Mouse (Mus musculus): ENCODE results near the gene Glce.

Glce gene

DNA sequence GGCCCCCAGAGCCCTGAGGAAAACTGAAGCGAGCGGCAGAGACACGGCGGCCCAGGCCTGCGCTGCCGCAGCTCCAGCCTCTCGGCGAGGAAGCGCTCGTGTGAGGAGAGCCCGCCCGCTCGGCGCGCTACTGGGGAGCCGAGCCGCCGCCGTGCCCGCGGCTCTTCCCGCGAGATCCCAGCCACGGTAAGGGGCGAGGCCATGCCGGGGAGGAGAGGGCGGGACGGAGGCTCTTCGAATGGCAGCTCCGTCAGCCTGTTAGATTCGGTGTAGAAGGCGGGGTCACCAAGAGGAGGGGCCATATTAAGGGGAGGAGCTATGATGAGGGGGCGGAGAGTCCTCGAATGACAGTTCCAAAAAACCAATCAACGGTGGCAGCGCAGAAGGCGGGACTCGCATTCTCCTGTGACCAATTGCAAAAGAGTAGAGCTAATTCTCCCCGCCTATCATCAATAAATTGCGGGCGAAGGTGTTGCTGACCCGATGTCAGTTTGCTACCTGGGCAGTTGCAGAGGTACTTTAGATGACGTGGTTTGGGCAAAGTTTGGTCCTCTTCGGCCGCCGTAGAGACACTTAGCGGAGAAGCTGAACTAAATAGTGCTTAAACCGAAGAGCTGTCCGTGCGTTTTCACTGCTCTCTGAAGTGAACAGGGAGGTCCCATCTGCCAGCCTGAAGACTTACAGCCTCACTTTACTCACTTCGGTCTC lies at the start of gene Glce:
Glce (minus strand) TSS at position 148 of the 708 bp plus-strand sequence.
- peak; percentile 99 for DNase-seq (ENCODE audit: low spot score)

GRCm38 (mm10) chr9:62172239-62172638 lies 49.8 kb upstream of the Glce start:
- no peak for DNase-seq (ENCODE audit: low spot score)

GRCm38 (mm10) chr9:62170921-62171320 lies 48.5 kb upstream of the Glce start:
- no peak for DNase-seq (ENCODE audit: low spot score)

DNA sequence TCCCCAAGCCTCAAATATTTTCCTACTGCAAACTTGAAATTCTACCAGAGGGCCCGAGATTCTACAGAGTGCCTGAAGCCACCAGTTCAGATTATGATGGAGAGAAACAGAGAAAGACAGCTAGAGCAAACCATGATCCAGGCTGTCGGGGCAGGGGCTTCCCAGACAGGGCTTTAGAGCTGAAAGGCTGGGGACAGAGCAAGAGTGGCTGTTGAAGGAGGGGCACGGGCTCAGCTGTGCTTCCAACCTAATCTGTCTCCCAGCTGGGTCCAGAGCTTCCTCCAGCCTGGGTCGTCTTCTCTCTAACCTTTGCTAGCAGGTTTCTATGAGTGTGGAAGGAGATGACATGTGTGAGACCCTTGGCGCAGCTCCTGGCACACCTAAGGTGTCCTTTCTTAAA lies 44.2 kb upstream of the Glce start:
- DNase-seq (ENCODE audit: low spot score) = no peak

GRCm38 (mm10) chr9:62166186-62166585 lies 43.7 kb upstream of the Glce start:
- DNase-seq (ENCODE audit: low spot score) = peak; percentile 63

DNA sequence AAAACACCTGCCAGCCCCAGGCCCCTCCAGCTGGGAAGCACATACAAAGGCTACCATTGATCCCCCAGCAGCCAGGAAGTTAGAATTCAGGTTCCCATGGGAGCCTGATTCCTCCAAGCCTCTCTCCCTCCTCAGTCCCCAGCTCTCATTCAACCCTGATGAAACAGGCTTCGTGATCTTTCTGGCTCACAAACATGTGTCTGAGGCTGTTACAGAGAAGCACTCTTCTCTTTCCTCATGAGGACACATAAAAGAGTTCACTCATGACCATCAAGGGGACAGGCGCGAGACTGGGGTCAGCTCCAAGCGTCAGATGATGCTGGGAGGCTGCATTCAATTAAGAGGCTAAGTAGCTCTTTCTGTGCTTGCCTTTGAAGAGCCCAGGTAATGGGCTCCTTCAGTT lies 40.4 kb upstream of the Glce start:
- DNase-seq (ENCODE audit: low spot score) = peak; percentile 76

- DNase-seq (ENCODE audit: low spot score) = no peak
These were observed 38.3 kb upstream of the Glce start for GRCm38 (mm10) chr9:62160788-62161187.

DNA sequence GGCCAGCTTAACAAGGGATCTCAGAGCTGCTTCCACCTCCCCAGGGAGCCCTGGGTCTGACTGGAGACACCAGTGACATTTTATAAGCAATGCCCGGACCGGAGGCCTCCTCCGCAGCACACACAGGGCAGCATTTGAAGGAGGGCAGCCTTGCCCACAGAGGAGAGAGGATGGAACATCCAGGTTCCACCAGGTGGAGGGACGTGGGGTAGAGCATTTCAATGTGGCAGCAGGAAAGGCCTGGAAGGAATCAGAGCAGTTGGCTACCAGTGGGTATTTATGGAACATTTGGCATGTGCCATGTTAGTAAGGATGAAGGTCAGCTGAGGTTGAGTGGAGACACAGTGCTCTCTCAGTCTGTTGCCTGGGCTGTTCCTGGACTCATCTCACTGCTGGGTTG lies 36.3 kb upstream of the Glce start:
- DNase-seq (ENCODE audit: low spot score) = no peak

DNA sequence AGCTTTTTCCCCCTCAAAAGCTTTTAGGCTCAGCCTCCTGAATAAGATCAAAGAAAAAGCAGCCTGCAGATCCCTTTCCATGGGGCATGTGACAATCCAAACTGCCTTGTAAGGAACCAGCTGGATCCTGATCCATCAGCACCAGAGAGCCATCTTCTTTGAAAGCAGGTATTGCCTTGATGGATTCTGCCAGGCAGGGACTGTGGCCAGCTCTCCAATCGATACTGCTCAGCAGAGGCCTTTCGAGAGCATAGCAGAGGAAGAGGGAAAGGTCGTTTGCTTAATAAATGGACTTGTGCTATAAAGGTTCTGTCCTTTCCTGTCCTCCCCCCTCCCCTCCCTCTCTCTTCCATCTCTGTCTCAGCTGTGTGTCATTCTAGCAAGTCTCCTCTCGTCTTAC lies 33.4 kb upstream of the Glce start:
- DNase-seq (ENCODE audit: low spot score) = no peak

DNA sequence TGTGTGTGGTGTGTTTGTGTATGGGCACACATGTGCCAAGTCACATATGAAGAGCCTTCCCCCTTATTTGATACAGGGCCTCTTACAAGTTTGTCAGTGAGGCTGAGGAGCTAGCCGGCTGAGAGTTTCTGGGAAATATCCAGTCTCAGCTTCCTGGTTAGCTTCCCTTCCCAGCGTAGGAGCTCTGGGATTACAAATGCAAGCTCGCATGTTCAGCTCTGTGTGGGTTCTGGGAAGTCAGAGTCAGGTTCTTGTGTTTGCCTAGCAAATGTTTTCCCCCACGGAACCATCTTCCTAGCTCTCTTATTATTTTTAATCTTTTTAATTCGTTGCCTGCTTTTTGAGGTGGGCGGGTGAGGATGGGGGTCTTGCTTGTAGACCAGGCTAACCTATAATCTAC lies 32.9 kb upstream of the Glce start:
- no peak for DNase-seq (ENCODE audit: low spot score)

DNA sequence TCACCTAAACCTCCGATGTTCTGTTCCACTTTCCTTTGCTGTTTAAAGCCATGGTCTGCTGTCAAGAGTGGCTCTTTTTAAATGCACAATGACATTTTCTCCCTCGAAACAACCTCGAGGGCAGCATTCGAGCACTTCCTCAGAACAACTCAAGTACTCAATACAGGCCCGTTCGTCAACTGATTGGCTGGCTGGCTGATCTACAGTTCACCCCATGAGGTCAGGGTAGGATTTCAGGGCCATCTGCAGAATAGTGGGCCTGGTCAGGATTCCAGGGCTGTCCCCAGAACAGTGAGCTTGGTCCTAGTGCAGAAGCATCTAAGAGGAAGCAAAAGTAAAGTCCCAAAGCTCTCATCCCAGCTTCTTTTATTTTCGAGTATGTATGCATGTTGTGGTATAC lies 32.5 kb upstream of the Glce start:
- DNase-seq (ENCODE audit: low spot score) = no peak

DNA sequence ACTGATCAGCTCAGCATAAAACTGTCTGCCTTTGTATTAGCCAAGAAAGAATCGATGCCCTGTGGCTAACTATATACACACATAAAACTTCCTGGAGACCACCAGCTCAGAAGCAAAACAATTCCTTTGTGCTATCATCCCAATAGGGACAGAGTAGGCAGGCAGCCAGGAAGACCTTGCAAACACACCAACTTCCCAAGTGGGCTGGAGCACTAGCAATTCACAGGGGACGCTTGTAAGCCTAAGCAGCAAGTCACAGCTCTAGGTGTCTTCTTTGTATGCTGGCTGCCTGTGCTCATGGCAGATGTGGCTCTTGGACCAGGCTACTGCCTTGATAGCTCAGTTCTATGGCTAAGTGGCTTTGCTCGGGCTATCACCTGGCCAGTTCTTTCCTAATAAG lies 32.1 kb upstream of the Glce start:
- DNase-seq (ENCODE audit: low spot score) = no peak

GRCm38 (mm10) chr9:62153263-62153662 lies 30.8 kb upstream of the Glce start:
- no peak for DNase-seq (ENCODE audit: low spot score)

DNA sequence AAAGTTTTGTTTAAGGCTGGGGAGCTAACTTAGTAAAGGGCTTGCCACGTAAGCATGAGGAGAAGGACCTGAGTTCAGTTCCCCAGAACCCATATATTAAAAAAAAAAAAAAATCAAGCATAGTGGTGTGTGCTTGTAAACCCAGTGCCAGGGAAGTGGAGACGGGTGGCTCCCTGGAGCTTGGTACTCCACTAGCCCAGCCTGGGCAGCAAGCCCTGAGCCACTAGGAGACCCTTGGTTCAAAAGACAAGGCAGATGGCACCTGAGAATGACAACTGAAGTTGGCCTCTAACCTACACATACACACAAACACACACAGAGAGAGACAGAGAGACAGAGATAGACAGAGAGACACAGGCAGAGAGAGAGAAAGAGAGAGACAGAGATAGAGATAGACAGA lies 30.1 kb upstream of the Glce start:
- DNase-seq (ENCODE audit: low spot score) = no peak

DNA sequence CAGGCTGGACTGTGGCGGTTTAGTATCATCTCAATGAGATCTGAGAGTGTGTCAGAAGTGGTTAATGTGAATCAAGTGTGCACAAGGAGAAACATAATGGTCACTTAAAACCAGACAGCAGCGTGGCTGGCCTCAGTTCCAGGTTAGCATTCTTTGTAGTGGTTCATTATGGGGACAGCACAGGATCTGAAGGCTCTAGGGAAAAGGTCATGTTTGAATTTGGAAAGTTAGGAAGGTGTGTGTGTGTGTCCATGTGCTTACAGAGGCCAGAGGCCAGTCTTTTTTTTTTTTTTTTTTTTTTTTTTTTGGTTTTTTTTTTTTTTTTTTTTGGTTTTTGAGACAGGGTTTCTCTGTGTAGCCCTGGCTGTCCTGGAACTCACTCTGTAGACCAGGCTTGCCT lies 22.7 kb upstream of the Glce start:
- DNase-seq (ENCODE audit: low spot score) = no peak

DNA sequence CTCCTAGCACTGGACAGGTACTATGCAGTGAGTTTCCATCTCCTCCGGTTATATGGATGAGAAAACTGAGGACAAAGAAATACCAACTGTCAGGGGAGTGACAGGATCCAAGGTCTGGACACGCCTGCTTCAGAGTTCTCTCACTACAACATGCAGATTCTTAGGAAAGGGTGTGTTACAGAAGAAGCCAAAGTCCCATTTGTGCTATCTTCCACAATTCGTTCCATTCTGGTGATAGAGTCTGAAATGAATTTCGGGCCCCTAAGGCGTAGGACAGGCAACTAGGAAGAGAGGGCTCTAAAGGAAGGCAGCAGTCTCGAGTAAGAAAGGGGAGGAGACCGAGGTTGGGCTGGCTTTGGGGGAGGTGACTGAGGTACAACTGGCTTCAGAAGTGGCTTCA lies 21.0 kb upstream of the Glce start:
- no peak for DNase-seq (ENCODE audit: low spot score)

DNA sequence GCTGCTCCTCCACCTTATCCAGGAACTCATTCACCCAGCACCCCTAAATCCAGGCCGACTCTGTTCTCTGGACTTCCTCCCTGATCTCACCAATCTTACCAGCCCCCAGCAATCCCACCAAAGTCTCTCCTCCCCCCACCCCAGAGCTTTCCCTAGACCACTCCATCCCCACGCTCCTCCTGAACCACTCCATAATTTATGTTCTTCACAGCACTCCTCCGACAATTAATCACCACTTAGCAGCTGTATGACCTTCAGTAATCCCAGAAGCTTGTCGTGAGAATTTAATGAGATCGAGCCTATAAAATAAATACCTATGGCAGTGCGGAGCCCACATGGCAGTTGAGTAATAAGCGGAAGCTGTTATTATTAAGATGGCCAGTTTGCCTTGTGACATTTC lies 16.6 kb upstream of the Glce start:
- DNase-seq (ENCODE audit: low spot score) = no peak

- no peak for DNase-seq (ENCODE audit: low spot score)
These were observed 14.8 kb upstream of the Glce start for GRCm38 (mm10) chr9:62137259-62137658.

DNA sequence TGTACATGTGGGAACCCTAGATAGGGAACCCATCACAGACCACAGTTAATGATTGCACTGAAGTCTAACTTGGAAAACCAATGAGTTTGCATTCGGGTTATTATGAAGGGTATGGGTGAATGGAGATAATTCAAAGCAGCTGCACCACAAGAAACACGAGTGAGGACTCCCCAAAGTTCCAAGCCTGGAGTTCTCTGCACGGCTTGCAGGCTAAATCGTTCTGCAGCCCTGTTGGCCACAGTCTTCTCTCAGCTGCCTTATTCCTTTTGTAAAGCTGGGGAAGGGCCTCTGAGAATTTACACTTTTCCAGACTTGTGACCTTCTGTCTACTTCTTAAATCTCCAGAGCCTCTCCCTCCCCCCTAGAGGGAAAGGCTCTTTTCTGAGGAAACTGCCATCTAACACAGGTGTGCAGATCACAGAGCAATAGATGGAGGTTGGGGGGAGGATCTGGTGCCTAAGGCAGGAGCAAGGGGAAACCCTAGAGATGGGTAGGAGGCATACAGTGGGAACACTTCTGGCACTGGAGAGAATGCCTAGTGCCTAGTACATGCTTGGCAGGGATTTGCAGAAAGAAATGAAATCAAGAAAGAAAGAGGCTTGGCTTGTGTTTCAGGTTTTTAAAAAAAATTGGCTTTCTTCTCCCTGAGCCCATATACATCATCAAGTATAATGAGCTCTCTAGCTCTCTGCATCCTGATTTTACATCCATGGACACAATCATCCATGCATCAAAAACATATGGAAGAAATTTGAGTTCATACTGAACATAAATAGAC lies 9.7 kb upstream of the Glce start:
- DNase-seq (ENCODE audit: low spot score) = no peak

GRCm38 (mm10) chr9:62130746-62131145 lies 8.3 kb upstream of the Glce start:
- DNase-seq (ENCODE audit: low spot score) = no peak

- DNase-seq (ENCODE audit: low spot score) = no peak
These were observed 5.6 kb upstream of the Glce start for GRCm38 (mm10) chr9:62128056-62128455.

GRCm38 (mm10) chr9:62125986-62126575 lies 3.6 kb upstream of the Glce start:
- DNase-seq (ENCODE audit: low spot score) = no peak

GRCm38 (mm10) chr9:62124266-62124665 lies 1.8 kb upstream of the Glce start:
- no peak for DNase-seq (ENCODE audit: low spot score)
